Mouse (Mus musculus) forebrain, embryonic 14.5 days (tissue): ENCODE measurements around the gene Kndc1. TPM values are rescaled to one million over a fixed set of nuclear protein-coding genes. Genes with fewer than 3 reads are reported as not detected.
A peak's percentile ranks its signal among the peaks of the same experiment; 100 is the strongest.

ENCODE experiments used
- ATAC-seq: fragments of 200-750 bp; cut with Nextera tagmentation; 2 replicates; pipeline ENCODE4 v1.8.0; 2017; ENCODE audit warnings: mild to moderate bottlenecking, moderate library complexity
- DNase-seq: peaks from one replicate; pipeline ENCODE4 v3.0.0-alpha.2; 2015; ENCODE audit warnings: low spot score
- H3K27ac ChIP-seq: fragments of 300-500 bp; sonication (generic); 2 replicates; pipeline ENCODE4 v1.5.1; 2014; ENCODE audit warnings: low read depth, mild to moderate bottlenecking, control low read depth, low read length, moderate library complexity
- H3K27me3 ChIP-seq: fragments of 300-500 bp; sonication (generic); replicated peaks from 2 replicates; pipeline ENCODE4 v1.6.1; 2014; ENCODE audit warnings: low read length, control low read depth, mixed read lengths; ENCODE audit not compliant: control insufficient read depth, insufficient read depth
- H3K36me3 ChIP-seq: fragments of 300-500 bp; sonication (generic); 2 replicates; pipeline ENCODE4 v1.6.1; 2014; ENCODE audit warnings: low read length, control low read depth; ENCODE audit not compliant: control insufficient read depth, insufficient read depth
- H3K4me1 ChIP-seq: fragments of 300-500 bp; sonication (generic); 2 replicates; pipeline ENCODE4 v1.6.1; 2014; ENCODE audit warnings: antibody characterized with exemption, low read length, control low read depth; ENCODE audit not compliant: control insufficient read depth, insufficient read depth
- H3K4me2 ChIP-seq: fragments of 300-500 bp; sonication (generic); 2 replicates; pipeline ENCODE4 v1.6.1; 2014; ENCODE audit warnings: mild to moderate bottlenecking, control low read depth, low read length
- H3K4me3 ChIP-seq: fragments of 300-500 bp; sonication (generic); 2 replicates; pipeline ENCODE4 v1.5.1; 2014; ENCODE audit warnings: low read depth, low read length, control low read depth
- H3K9ac ChIP-seq: fragments of 300-500 bp; sonication (generic); 2 replicates; pipeline ENCODE4 v1.6.1; 2014; ENCODE audit warnings: mild to moderate bottlenecking, low read length, control low read depth, moderate library complexity
- H3K9me3 ChIP-seq: fragments of 300-500 bp; sonication (generic); replicated peaks from 2 replicates; pipeline ENCODE4 v1.6.1; 2016; ENCODE audit warnings: low read length, control low read depth, mixed read lengths; ENCODE audit not compliant: control insufficient read depth
- WGBS: fragments of 180-500 bp; shearing (Covaris S2); extraction: QIAGEN DNeasy Blood & Tissue Kit; methylation state at CpG from one replicate; pipeline ENCODE4 v1.1.7; 2014; 5-methylcytosine and 5-hydroxymethylcytosine counted together
- polyA plus RNA-seq: library from polyadenylated mRNA; unstranded; fragments of >200 nt; fragmentation: Nextera tagmentation; extraction: Ambion mirVana; gene quantifications from 2 replicates; pipeline ENCODE4 v1.2.1, GENCODE M21; 2014

The Kndc1 gene
- polyA plus RNA-seq, 1 experiment from 2014 or later, result 7.0 TPM

- Histone ChIP-seq H3K4me3 (no peak overlapping the region), H3K36me3 (no peaks in the 10 kb centered on the region), H3K4me2 (no peak overlapping the region), H3K27me3 (no peaks in the 10 kb centered on the region), H3K4me1 (no peaks in the 10 kb centered on the region), H3K27ac (no peak overlapping the region), H3K9ac (no peak overlapping the region), H3K9me3 (no peaks in the 10 kb centered on the region)
- DNase-seq, result peak; percentile 86
- ATAC-seq, result peak; percentile 63
- 36% methylated on average over 10 of the region's 10 CpGs for WGBS
Measured at GRCm38 (mm10) chr7:139969348-139970130, 75.0 kb downstream of the Kndc1 start.

- no peak overlapping the region for H3K4me2 ChIP-seq
- no peak for ATAC-seq
- 88% methylated on average over 10 of the region's 10 CpGs for WGBS
- no peak overlapping the region for H3K27ac ChIP-seq
- H3K27me3 ChIP-seq, result no peaks in the 10 kb centered on the region
- H3K4me1 ChIP-seq, result no peaks in the 10 kb centered on the region
- H3K4me3 ChIP-seq, result no peak overlapping the region
- DNase-seq, result no peak
- H3K9me3 ChIP-seq, result no peaks in the 10 kb centered on the region
- H3K36me3 ChIP-seq, result no peaks in the 10 kb centered on the region
- H3K9ac ChIP-seq, result no peak overlapping the region
Measured at GRCm38 (mm10) chr7:139970216-139970919, 75.9 kb downstream of the Kndc1 start.

- Histone ChIP-seq H3K9me3 (no peaks in the 10 kb centered on the region), H3K4me2 (no peak overlapping the region), H3K4me1 (no peaks in the 10 kb centered on the region), H3K27ac (no peak overlapping the region), H3K4me3 (no peak overlapping the region), H3K27me3 (no peaks in the 10 kb centered on the region), H3K9ac (no peak overlapping the region), H3K36me3 (no peaks in the 10 kb centered on the region)
- DNase-seq (no peak), ATAC-seq (no peak)
- 79% methylated on average over 5 of the region's 5 CpGs for WGBS
Measured at GRCm38 (mm10) chr7:139970979-139971378, 76.5 kb downstream of the Kndc1 start.

- no peaks in the 10 kb centered on the region for H3K36me3 ChIP-seq
- ATAC-seq (no peak), DNase-seq (no peak)
- no peaks in the 10 kb centered on the region for H3K9me3 ChIP-seq
- no peaks in the 10 kb centered on the region for H3K27me3 ChIP-seq
- no peak overlapping the region for H3K27ac ChIP-seq
- no peak overlapping the region for H3K9ac ChIP-seq
- no peak overlapping the region for H3K4me3 ChIP-seq
- H3K4me1 ChIP-seq, result no peaks in the 10 kb centered on the region
- WGBS, result 74% methylated on average over 6 of the region's 6 CpGs
- H3K4me2 ChIP-seq, result no peak overlapping the region
Measured at GRCm38 (mm10) chr7:139971436-139971835, 76.9 kb downstream of the Kndc1 start.

- no peak overlapping the region for H3K9ac ChIP-seq
Measured at GRCm38 (mm10) chr7:139972923-139973331, 78.4 kb downstream of the Kndc1 start.

GRCm38 (mm10) chr7:139974307-139974706, 79.8 kb downstream of the Kndc1 start:
- Histone ChIP-seq H3K9ac (no peak overlapping the region), H3K4me1 (0 out of 2 replicates have a peak, but pooled peaks cover 2% of the 10 kb centered on the region), H3K9me3 (no peaks in the 10 kb centered on the region), H3K27me3 (no peaks in the 10 kb centered on the region), H3K4me2 (no peak overlapping the region), H3K27ac (no peak overlapping the region), H3K4me3 (no peak overlapping the region), H3K36me3 (no peaks in the 10 kb centered on the region)
- no peak for DNase-seq
- ATAC-seq, result no peak
- 88% methylated on average over 10 of the region's 10 CpGs for WGBS

More at GRCm38 (mm10) chr7:139972923-139973331, 78.4 kb downstream of the Kndc1 start:
- Histone ChIP-seq H3K4me2 (no peak overlapping the region), H3K4me1 (no peaks in the 10 kb centered on the region), H3K27me3 (no peaks in the 10 kb centered on the region), H3K36me3 (no peaks in the 10 kb centered on the region), H3K27ac (no peak overlapping the region), H3K4me3 (no peak overlapping the region), H3K9me3 (no peaks in the 10 kb centered on the region)
- ATAC-seq (no peak), DNase-seq (no peak)

- Histone ChIP-seq H3K9ac (no peak overlapping the region), H3K27me3 (no peaks in the 10 kb centered on the region), H3K9me3 (no peaks in the 10 kb centered on the region), H3K4me1 (0 out of 2 replicates have a peak, but pooled peaks cover 2% of the 10 kb centered on the region), H3K36me3 (no peaks in the 10 kb centered on the region), H3K4me3 (no peak overlapping the region), H3K27ac (no peak overlapping the region), H3K4me2 (no peak overlapping the region)
- ATAC-seq (no peak), DNase-seq (no peak)
- WGBS, result 59% methylated on average over 5 of the region's 5 CpGs
Measured at GRCm38 (mm10) chr7:139975471-139975870, 81.0 kb downstream of the Kndc1 start.

GRCm38 (mm10) chr7:139978278-139978892, 83.9 kb downstream of the Kndc1 start, which contains the start of gene 6430531B16Rik:
6430531B16Rik (minus strand) TSS chr7:139978755.
- Histone ChIP-seq H3K4me3 (peak within 1 kb of the TSS; percentile 42), H3K36me3 (0 out of 2 replicates have a peak, but pooled peaks cover 3% of the 10 kb centered on the region), H3K4me2 (peak within 1 kb of the TSS; percentile 68), H3K9me3 (no peaks in the 10 kb centered on the region), H3K27ac (no peak within 1 kb of the TSS), H3K4me1 (0 out of 2 replicates have a peak, but pooled peaks cover 2% of the 10 kb centered on the region), H3K9ac (peak within 1 kb of the TSS; percentile 63), H3K27me3 (no peaks in the 10 kb centered on the region)
- 2% methylated on average over 32 of the region's 32 CpGs for WGBS
- ATAC-seq (peak; percentile 97), DNase-seq (peak; percentile 92)
